Comparison of ENCODE assay signal across 14 mouse cellular contexts in genomic region chr16:59401102-59401501, GRCm38 (mm10). TPM values are rescaled to one million over a fixed set of nuclear protein-coding genes. Genes with fewer than 3 reads are reported as not detected.
A peak's percentile ranks its signal among the peaks of the same experiment; 100 is the strongest.
DNase-seq lines count a peak whose midpoint lies in the region; ATAC-seq and TF ChIP-seq lines count a peak whose summit lies in the region.
"Had no signal": no experiment of that assay in that cellular context is flagged by ENCODE, and none has a peak within 500 bp of the region (broad histone marks: within the 10 kb centered on the region; RNA-seq: fewer than 3 reads in every experiment).

No protein-coding gene starts in this region.

- DNase-seq in cerebellum, adult 9-11 months, result no peak
- no peak for DNase-seq in layer of hippocampus, adult 2 months (ENCODE audit: low spot score in 2 of 2)
- DNase-seq in layer of hippocampus, adult 11-12 months (ENCODE audit: low spot score), result no peak
- peak; percentile 32 for DNase-seq in ES-CJ7 (ENCODE audit: low read depth, low spot score)
- DNase-seq in liver, embryonic 14.5 days (ENCODE audit: low read depth in 3 of 3, low spot score in 3 of 3), result no peak
- DNase-seq in urinary bladder, postnatal 36 days (ENCODE audit: low spot score in 2 of 2), result no peak
- DNase-seq: thymus, postnatal 36 days had no signal

- no peaks in the 10 kb centered on the region for H3K36me3 ChIP-seq in liver, embryonic 14.5 days (replicated peaks; ENCODE audit: control insufficient read depth, insufficient read depth, low read depth)
- H3K36me3 ChIP-seq in neural tube, embryonic 15.5 days, result no peaks in the 10 kb centered on the region
- H3K36me3 ChIP-seq: embryonic facial prominence, embryonic 13.5 days; heart, embryonic 12.5 days; intestine, embryonic 15.5 days; lung, embryonic 15.5 days had no signal

- H3K4me3 ChIP-seq in layer of hippocampus, adult 2 months, result no peak overlapping the region
- H3K4me3 ChIP-seq in liver, embryonic 14.5 days (ENCODE audit: insufficient read depth in 1 of 2, low read depth in 2 of 2, low read length in 2 of 2), result no peak overlapping the region
- no peak overlapping the region for H3K4me3 ChIP-seq in neural tube, embryonic 15.5 days (replicated peaks)
- H3K4me3 ChIP-seq: embryonic facial prominence, embryonic 13.5 days; heart, embryonic 12.5 days; intestine, embryonic 15.5 days; lung, embryonic 15.5 days had no signal

- H3K9me3 ChIP-seq in liver, embryonic 14.5 days (ENCODE audit: control insufficient read depth, low read length), result no peaks in the 10 kb centered on the region
- no peaks in the 10 kb centered on the region for H3K9me3 ChIP-seq in neural tube, embryonic 15.5 days (replicated peaks)
- H3K9me3 ChIP-seq: embryonic facial prominence, embryonic 13.5 days; intestine, embryonic 15.5 days; lung, embryonic 15.5 days had no signal

- no peaks in the 10 kb centered on the region for H3K27me3 ChIP-seq in liver, embryonic 14.5 days (ENCODE audit: control insufficient read depth, insufficient read depth, low read length)
- H3K27me3 ChIP-seq in neural tube, embryonic 15.5 days (replicated peaks), result no peaks in the 10 kb centered on the region
- H3K27me3 ChIP-seq: embryonic facial prominence, embryonic 13.5 days; heart, embryonic 12.5 days; intestine, embryonic 15.5 days; lung, embryonic 15.5 days had no signal

- no peak overlapping the region for H3K27ac ChIP-seq in layer of hippocampus, adult 2 months
- H3K27ac ChIP-seq in liver, embryonic 14.5 days, result no peak overlapping the region
- H3K27ac ChIP-seq in neural tube, embryonic 15.5 days (replicated peaks), result no peak overlapping the region
- H3K27ac ChIP-seq: embryonic facial prominence, embryonic 13.5 days; intestine, embryonic 15.5 days; lung, embryonic 15.5 days had no signal

- TF ChIP-seq CTCF in layer of hippocampus, adult 2 months (conservative IDR thresholded peaks at IDR 0.05), result peak; percentile 45
- TF ChIP-seq CTCF in liver, embryonic 14.5 days (IDR thresholded peaks at IDR 0.05; ENCODE audit: low read depth), result peak; percentile 30; the same call in 1 of the 2 replicates

- WGBS in liver, embryonic 14.5 days (ENCODE audit: insufficient replicate concordance), result 53% methylated on average over 7 of the region's 7 CpGs
- WGBS in neural tube, embryonic 15.5 days, result 77% methylated on average over 7 of the region's 7 CpGs

- no peak overlapping the region for H3K9ac ChIP-seq in liver, embryonic 14.5 days (replicated peaks)
- no peak overlapping the region for H3K9ac ChIP-seq in neural tube, embryonic 15.5 days (replicated peaks)
- H3K9ac ChIP-seq: embryonic facial prominence, embryonic 13.5 days; heart, embryonic 12.5 days; intestine, embryonic 15.5 days; lung, embryonic 15.5 days had no signal

- ATAC-seq in cerebellum, adult (ENCODE audit: insufficient number of reproducible peaks, low FRiP score, low TSS enrichment), result peak; percentile 58; the same call in 1 of the 2 replicates
- ATAC-seq in liver, embryonic 14.5 days (ENCODE audit: insufficient read depth), result no peak
- ATAC-seq in neural tube, embryonic 15.5 days (ENCODE audit: low FRiP score), result no peak
- ATAC-seq: intestine, embryonic 15.5 days had no signal

- no peak for TF ChIP-seq EP300 in liver, embryonic 14.5 days (IDR thresholded peaks at IDR 0.05; ENCODE audit: low read depth)

- no peaks in the 10 kb centered on the region for H3K4me1 ChIP-seq in liver, embryonic 14.5 days (replicated peaks; ENCODE audit: control insufficient read depth in 2 of 2, insufficient read depth in 2 of 2, low read length in 1 of 2)
- H3K4me1 ChIP-seq in neural tube, embryonic 15.5 days, result no peaks in the 10 kb centered on the region
- H3K4me1 ChIP-seq: embryonic facial prominence, embryonic 13.5 days; heart, embryonic 12.5 days; intestine, embryonic 15.5 days; lung, embryonic 15.5 days had no signal

- H3K4me2 ChIP-seq in liver, embryonic 14.5 days (ENCODE audit: low read depth), result no peak overlapping the region
- no peak overlapping the region for H3K4me2 ChIP-seq in neural tube, embryonic 15.5 days
- H3K4me2 ChIP-seq: embryonic facial prominence, embryonic 13.5 days; heart, embryonic 12.5 days; intestine, embryonic 15.5 days; lung, embryonic 15.5 days had no signal

RNA-seq across cellular contexts. Expression of gene Gabrr3, which starts 6.0 kb away (rescaled TPM):
- not detected for total RNA-seq in layer of hippocampus, adult 2 months (2021)
- polyA plus RNA-seq in liver, embryonic 14.5 days (2012; rRNA removed), result not detected in 2 replicates
- polyA plus RNA-seq in liver, embryonic 14.5 days (2014; fragmentation: Nextera tagmentation; extraction: Ambion mirVana), result not detected in 2 replicates
- not detected in 2 replicates for polyA plus RNA-seq in neural tube, embryonic 15.5 days (2015; fragmentation: Nextera tagmentation; extraction: Ambion mirVana)
- polyA plus RNA-seq: heart, embryonic 12.5 days; lung, embryonic 15.5 days had no signal

RNA-seq across cellular contexts. Expression of gene Olfr209, which starts 37.3 kb away (rescaled TPM):
- total RNA-seq in layer of hippocampus, adult 2 months (2021), result not detected
- not detected in 2 replicates for polyA plus RNA-seq in liver, embryonic 14.5 days (2012; rRNA removed)
- not detected in 2 replicates for polyA plus RNA-seq in liver, embryonic 14.5 days (2014; fragmentation: Nextera tagmentation; extraction: Ambion mirVana)
- not detected in 2 replicates for polyA plus RNA-seq in neural tube, embryonic 15.5 days (2015; fragmentation: Nextera tagmentation; extraction: Ambion mirVana)
- total RNA-seq: left cerebral cortex, adult 8-10 months had no signal
- polyA plus RNA-seq: embryonic facial prominence, embryonic 13.5 days; heart, embryonic 12.5 days; intestine, embryonic 15.5 days; lung, embryonic 15.5 days had no signal

RNA-seq across cellular contexts. Expression of gene Olfr206, which starts 52.1 kb away (rescaled TPM):
- total RNA-seq in layer of hippocampus, adult 2 months (2021), result not detected
- not detected in 2 replicates for polyA plus RNA-seq in liver, embryonic 14.5 days (2012; rRNA removed)
- not detected in 2 replicates for polyA plus RNA-seq in liver, embryonic 14.5 days (2014; fragmentation: Nextera tagmentation; extraction: Ambion mirVana)
- polyA plus RNA-seq in neural tube, embryonic 15.5 days (2015; fragmentation: Nextera tagmentation; extraction: Ambion mirVana), result not detected in 2 replicates
- total RNA-seq: left cerebral cortex, adult 8-10 months had no signal
- polyA plus RNA-seq: embryonic facial prominence, embryonic 13.5 days; heart, embryonic 12.5 days; intestine, embryonic 15.5 days; lung, embryonic 15.5 days had no signal
